Mouse (Mus musculus): Measurements from ENCODE around the gene Gtf2f2.

DNA sequence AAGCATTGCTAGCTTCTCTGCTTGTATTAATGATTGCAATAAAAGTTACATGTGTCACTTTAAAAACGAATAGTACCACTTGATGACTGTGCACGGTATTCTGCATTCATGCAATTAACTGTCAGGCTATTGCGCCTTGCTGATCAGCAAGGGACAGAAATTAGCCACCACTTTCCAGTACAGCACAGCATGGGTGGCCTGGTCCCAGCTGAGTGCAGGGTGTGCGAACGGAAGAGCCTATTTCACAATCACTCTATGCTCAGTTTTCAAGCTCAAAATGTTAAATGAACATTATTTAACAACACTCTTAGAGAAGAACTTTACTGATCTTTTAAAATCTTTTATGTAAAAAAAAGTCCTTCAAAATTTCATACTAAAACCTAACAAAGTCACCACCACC, 46.7 kb downstream of the Gtf2f2 start:
- TF ChIP-seq POLR2A (IDR thresholded peaks at IDR 0.05; ENCODE audit: borderline replicate concordance, control insufficient read depth, low read depth, low read length) = no peak
- TF ChIP-seq CTCF (IDR thresholded peaks at IDR 0.05; ENCODE audit: control insufficient read depth, insufficient read depth, low read length) = no peak
